Mouse (Mus musculus): Measurements from ENCODE around the gene Ppfia3. TPM values are rescaled to one million over a fixed set of nuclear protein-coding genes. Genes with fewer than 3 reads are reported as not detected.
A peak's percentile ranks its signal among the peaks of the same experiment; 100 is the strongest.

The Ppfia3 gene
- polyA plus RNA-seq, 1 experiment = 7.2 TPM

DNA sequence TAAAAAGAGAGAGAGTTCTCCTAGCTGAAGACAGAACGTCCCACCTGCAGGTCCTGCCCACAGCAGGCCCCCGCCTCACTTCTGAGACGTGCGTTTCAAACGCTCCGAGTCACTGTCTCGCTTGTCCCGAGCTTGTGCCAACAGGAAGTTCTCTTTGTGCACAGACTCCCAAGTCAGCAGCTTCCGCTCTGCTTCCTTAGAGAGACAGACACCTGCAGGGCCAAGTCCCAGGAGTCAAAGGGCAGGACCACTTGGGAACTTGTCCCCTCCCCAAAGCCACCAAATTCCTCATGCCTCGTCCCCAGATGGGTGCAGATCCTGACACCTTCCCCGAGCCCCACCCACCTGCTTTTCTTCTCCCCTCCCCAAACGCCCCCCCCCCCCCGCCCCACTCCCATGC lies 62.0 kb downstream of the Ppfia3 start:
- Histone ChIP-seq H3K4me3 (ENCODE audit: low read depth, low read length) (peak overlapping the region; percentile 19), H3K4me1 (ENCODE audit: control insufficient read depth, insufficient read depth, low read length) (no peaks in the 10 kb centered on the region), H3K9me3 (replicated peaks; ENCODE audit: control insufficient read depth, insufficient read depth, low read length, poor library complexity, severe bottlenecking) (no peaks in the 10 kb centered on the region), H3K36me3 (ENCODE audit: control insufficient read depth, insufficient read depth, low read length, poor library complexity, severe bottlenecking) (peaks cover 8% of the 10 kb centered on the region), H3K27me3 (ENCODE audit: control insufficient read depth, insufficient read depth, low read length, poor library complexity, severe bottlenecking) (no peaks in the 10 kb centered on the region), H3K27ac (ENCODE audit: insufficient read depth, low read length) (no peak overlapping the region), H3K9ac (ENCODE audit: low read depth, poor library complexity, severe bottlenecking) (0 out of 2 replicates have a peak overlapping the region, but pooled peaks have one; percentile 9)
- TF ChIP-seq POLR2A (IDR thresholded peaks at IDR 0.05; ENCODE audit: insufficient read depth, low read length) (no peak), CTCF (IDR thresholded peaks at IDR 0.05; ENCODE audit: low read depth, low read length) (no peak)

DNA sequence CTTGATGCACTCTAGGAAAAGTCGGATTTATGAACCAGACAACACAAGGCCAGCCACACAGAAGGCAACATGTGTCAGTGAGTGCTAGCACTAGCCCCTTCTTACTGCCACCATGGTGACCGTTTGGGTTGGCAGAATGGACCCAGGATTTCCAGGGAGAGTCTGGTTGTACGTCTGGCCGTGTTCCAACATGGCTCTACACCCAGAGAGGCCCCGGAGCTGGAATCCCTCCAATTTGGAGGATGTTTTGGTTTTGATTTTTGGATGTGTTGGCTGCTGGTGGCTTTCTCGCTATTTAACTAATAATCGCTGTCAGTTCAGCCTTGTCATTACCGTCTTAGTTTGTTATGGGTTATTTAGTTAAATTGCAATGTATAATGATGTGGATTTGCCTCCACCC lies 64.2 kb downstream of the Ppfia3 start:
- no peak overlapping the region for H3K27ac ChIP-seq (ENCODE audit: insufficient read depth, low read length)
- TF ChIP-seq EP300 (IDR thresholded peaks at IDR 0.05; ENCODE audit: insufficient read depth, low read depth, low read length) (no peak), POLR2A (IDR thresholded peaks at IDR 0.05; ENCODE audit: insufficient read depth, low read length) (no peak), CTCF (IDR thresholded peaks at IDR 0.05; ENCODE audit: low read depth, low read length) (no peak)
- no peak overlapping the region for H3K4me3 ChIP-seq (ENCODE audit: low read depth, low read length)
- H3K4me1 ChIP-seq (ENCODE audit: control insufficient read depth, insufficient read depth, low read length) = no peaks in the 10 kb centered on the region
- no peak overlapping the region for H3K9ac ChIP-seq (ENCODE audit: low read depth, poor library complexity, severe bottlenecking)
- no peaks in the 10 kb centered on the region for H3K27me3 ChIP-seq (ENCODE audit: control insufficient read depth, insufficient read depth, low read length, poor library complexity, severe bottlenecking)
- H3K36me3 ChIP-seq (ENCODE audit: control insufficient read depth, insufficient read depth, low read length, poor library complexity, severe bottlenecking) = peaks cover 8% of the 10 kb centered on the region
- H3K9me3 ChIP-seq (replicated peaks; ENCODE audit: control insufficient read depth, insufficient read depth, low read length, poor library complexity, severe bottlenecking) = no peaks in the 10 kb centered on the region

DNA sequence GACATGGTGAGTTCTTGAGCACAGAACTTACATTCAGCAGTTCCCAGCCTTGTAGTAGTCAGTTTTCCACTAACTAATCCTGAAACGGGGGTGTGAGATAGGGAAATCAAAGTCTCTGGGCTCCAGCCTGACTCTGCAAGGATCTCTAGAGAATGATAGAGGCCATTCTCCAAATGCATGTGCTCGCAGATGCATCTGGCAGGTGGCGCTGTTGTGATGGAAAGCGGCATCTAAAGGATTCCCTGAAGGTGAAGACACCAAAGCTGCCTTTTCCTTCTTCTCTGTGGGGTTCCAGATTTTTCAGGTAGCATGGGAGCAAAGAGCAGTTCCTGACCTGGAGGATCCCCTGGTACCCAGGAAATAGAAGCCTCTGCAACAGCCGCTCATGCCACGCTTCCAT lies 66.5 kb downstream of the Ppfia3 start:
- no peaks in the 10 kb centered on the region for H3K9me3 ChIP-seq (replicated peaks; ENCODE audit: control insufficient read depth, insufficient read depth, low read length, poor library complexity, severe bottlenecking)
- no peaks in the 10 kb centered on the region for H3K27me3 ChIP-seq (ENCODE audit: control insufficient read depth, insufficient read depth, low read length, poor library complexity, severe bottlenecking)
- H3K4me1 ChIP-seq (ENCODE audit: control insufficient read depth, insufficient read depth, low read length) = no peaks in the 10 kb centered on the region
- no peak overlapping the region for H3K27ac ChIP-seq (ENCODE audit: insufficient read depth, low read length)
- no peak overlapping the region for H3K4me3 ChIP-seq (ENCODE audit: low read depth, low read length)
- H3K36me3 ChIP-seq (ENCODE audit: control insufficient read depth, insufficient read depth, low read length, poor library complexity, severe bottlenecking) = peaks cover 8% of the 10 kb centered on the region
- no peak overlapping the region for H3K9ac ChIP-seq (ENCODE audit: low read depth, poor library complexity, severe bottlenecking)
- TF ChIP-seq CTCF (IDR thresholded peaks at IDR 0.05; ENCODE audit: low read depth, low read length) (peak; percentile 77), EP300 (IDR thresholded peaks at IDR 0.05; ENCODE audit: insufficient read depth, low read depth, low read length) (no peak)

DNA sequence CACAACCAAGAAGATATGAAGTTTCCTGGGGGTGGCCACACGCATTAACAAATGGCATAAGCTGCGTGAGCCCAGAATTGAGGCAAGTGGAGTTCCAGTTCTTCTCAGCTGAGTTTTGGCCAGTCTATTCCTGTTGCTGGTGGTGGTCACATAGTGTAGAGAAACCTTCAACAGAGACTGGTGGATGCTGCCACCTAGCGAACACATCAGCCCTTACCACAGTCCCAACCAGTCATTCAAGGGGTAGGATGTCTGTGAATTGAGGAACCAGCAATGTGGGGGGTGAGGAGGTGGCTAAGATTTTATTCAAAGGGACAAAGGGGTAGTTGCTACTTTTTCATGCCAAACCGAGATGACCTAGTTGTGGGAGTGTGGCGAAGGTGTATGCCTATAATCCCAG lies 67.1 kb downstream of the Ppfia3 start:
- TF ChIP-seq EP300 (IDR thresholded peaks at IDR 0.05; ENCODE audit: insufficient read depth, low read depth, low read length) (no peak), POLR2A (IDR thresholded peaks at IDR 0.05; ENCODE audit: insufficient read depth, low read length) (no peak), CTCF (IDR thresholded peaks at IDR 0.05; ENCODE audit: low read depth, low read length) (peak; percentile 80)
- peaks cover 8% of the 10 kb centered on the region for H3K36me3 ChIP-seq (ENCODE audit: control insufficient read depth, insufficient read depth, low read length, poor library complexity, severe bottlenecking)
- H3K27me3 ChIP-seq (ENCODE audit: control insufficient read depth, insufficient read depth, low read length, poor library complexity, severe bottlenecking) = no peaks in the 10 kb centered on the region
- no peak overlapping the region for H3K27ac ChIP-seq (ENCODE audit: insufficient read depth, low read length)
- H3K9ac ChIP-seq (ENCODE audit: low read depth, poor library complexity, severe bottlenecking) = no peak overlapping the region
- no peaks in the 10 kb centered on the region for H3K4me1 ChIP-seq (ENCODE audit: control insufficient read depth, insufficient read depth, low read length)
- no peak overlapping the region for H3K4me3 ChIP-seq (ENCODE audit: low read depth, low read length)
- no peaks in the 10 kb centered on the region for H3K9me3 ChIP-seq (replicated peaks; ENCODE audit: control insufficient read depth, insufficient read depth, low read length, poor library complexity, severe bottlenecking)

DNA sequence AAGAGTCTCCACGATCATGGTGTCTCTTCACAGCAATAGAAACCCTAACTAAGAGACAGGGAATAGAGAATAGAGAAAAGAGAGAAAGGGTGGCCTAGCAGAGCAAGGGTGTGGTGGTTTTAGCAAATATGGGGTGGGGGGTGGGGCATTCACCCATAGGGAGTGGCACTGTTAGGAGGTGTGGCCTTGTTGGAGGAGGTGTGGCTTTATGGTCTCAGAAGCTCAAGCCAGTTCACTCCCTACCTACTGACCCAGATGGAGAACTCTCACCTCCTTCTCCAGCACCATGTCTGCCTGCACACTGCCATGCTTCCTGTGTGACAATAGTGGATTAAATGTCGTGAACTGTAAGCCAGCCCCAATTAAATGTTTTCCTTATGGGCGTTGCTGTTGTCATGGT lies 69.3 kb downstream of the Ppfia3 start:
- Histone ChIP-seq H3K4me3 (ENCODE audit: low read depth, low read length) (no peak overlapping the region), H3K9ac (ENCODE audit: low read depth, poor library complexity, severe bottlenecking) (no peak overlapping the region), H3K4me1 (ENCODE audit: control insufficient read depth, insufficient read depth, low read length) (no peaks in the 10 kb centered on the region), H3K9me3 (replicated peaks; ENCODE audit: control insufficient read depth, insufficient read depth, low read length, poor library complexity, severe bottlenecking) (peaks cover 2% of the 10 kb centered on the region; the same call in 1 of the 2 replicates), H3K36me3 (ENCODE audit: control insufficient read depth, insufficient read depth, low read length, poor library complexity, severe bottlenecking) (no peaks in the 10 kb centered on the region), H3K27ac (ENCODE audit: insufficient read depth, low read length) (no peak overlapping the region), H3K27me3 (ENCODE audit: control insufficient read depth, insufficient read depth, low read length, poor library complexity, severe bottlenecking) (no peaks in the 10 kb centered on the region)
- TF ChIP-seq EP300 (IDR thresholded peaks at IDR 0.05; ENCODE audit: insufficient read depth, low read depth, low read length) (no peak), POLR2A (IDR thresholded peaks at IDR 0.05; ENCODE audit: insufficient read depth, low read length) (no peak)

DNA sequence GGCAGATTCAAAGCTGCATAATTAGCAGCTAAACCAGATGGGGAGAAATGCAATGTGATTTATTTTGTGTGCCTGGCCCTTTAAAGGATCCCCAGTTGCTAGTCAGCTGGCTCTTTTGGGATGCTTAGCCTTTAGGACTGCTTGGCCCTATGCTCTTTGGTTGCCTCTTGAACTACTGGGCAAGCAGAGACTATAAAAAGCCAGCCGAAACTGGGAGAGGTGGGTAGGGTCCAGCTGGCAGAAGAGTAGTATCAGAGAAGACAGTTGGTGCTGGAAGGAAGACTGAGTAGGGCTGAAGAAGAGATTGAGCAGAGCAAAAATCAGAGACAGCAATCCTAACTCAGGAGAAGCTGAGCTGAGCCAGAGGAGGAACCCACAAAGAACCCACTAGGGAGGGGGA lies 70.2 kb downstream of the Ppfia3 start:
- H3K27me3 ChIP-seq (ENCODE audit: control insufficient read depth, insufficient read depth, low read length, poor library complexity, severe bottlenecking) = no peaks in the 10 kb centered on the region
- H3K9me3 ChIP-seq (replicated peaks; ENCODE audit: control insufficient read depth, insufficient read depth, low read length, poor library complexity, severe bottlenecking) = peaks cover 2% of the 10 kb centered on the region; the same call in 1 of the 2 replicates
- H3K4me1 ChIP-seq (ENCODE audit: control insufficient read depth, insufficient read depth, low read length) = no peaks in the 10 kb centered on the region
- no peak overlapping the region for H3K9ac ChIP-seq (ENCODE audit: low read depth, poor library complexity, severe bottlenecking)
- TF ChIP-seq CTCF (IDR thresholded peaks at IDR 0.05; ENCODE audit: low read depth, low read length) = no peak
- TF ChIP-seq POLR2A (IDR thresholded peaks at IDR 0.05; ENCODE audit: insufficient read depth, low read length) = no peak
- no peak for TF ChIP-seq EP300 (IDR thresholded peaks at IDR 0.05; ENCODE audit: insufficient read depth, low read depth, low read length)
- H3K27ac ChIP-seq (ENCODE audit: insufficient read depth, low read length) = no peak overlapping the region
- H3K4me3 ChIP-seq (ENCODE audit: low read depth, low read length) = no peak overlapping the region
- no peaks in the 10 kb centered on the region for H3K36me3 ChIP-seq (ENCODE audit: control insufficient read depth, insufficient read depth, low read length, poor library complexity, severe bottlenecking)

Other genes with a start within 250 kb of the Ppfia3 start
- gene Rps11, start 242.6 kb downstream of the Ppfia3 start, polyA plus RNA-seq (2011; ENCODE audit: insufficient read depth, insufficient read length, low read depth, missing spikeins) = 2,753 and 2,969 TPM in 2 replicates
- 3,729 and 4,020 TPM in 2 replicates for gene Rpl13a, start 238.3 kb downstream of the Ppfia3 start, polyA plus RNA-seq (2011; ENCODE audit: insufficient read depth, insufficient read length, low read depth, missing spikeins)
- not detected in 2 replicates for gene Gm45713, start 230.8 kb downstream of the Ppfia3 start, polyA plus RNA-seq (2011; ENCODE audit: insufficient read depth, insufficient read length, low read depth, missing spikeins)
- gene Flt3l, start 230.6 kb downstream of the Ppfia3 start, polyA plus RNA-seq (2011; ENCODE audit: insufficient read depth, insufficient read length, low read depth, missing spikeins) = 3.0 and 3.7 TPM in 2 replicates
- gene Pih1d1, start 212.7 kb downstream of the Ppfia3 start, polyA plus RNA-seq (2011; ENCODE audit: insufficient read depth, insufficient read length, low read depth, missing spikeins) = 38.5 and 43.6 TPM in 2 replicates
- 36.9 and 44.2 TPM in 2 replicates for gene Aldh16a1, start 212.4 kb downstream of the Ppfia3 start, polyA plus RNA-seq (2011; ENCODE audit: insufficient read depth, insufficient read length, low read depth, missing spikeins)
- 0.94 and 1.6 TPM in 2 replicates for gene Slc17a7, start 203.1 kb downstream of the Ppfia3 start, polyA plus RNA-seq (2011; ENCODE audit: insufficient read depth, insufficient read length, low read depth, missing spikeins)
- 0.68 and 1.2 TPM in 2 replicates for gene Gfy, start 187.4 kb downstream of the Ppfia3 start, polyA plus RNA-seq (2011; ENCODE audit: insufficient read depth, insufficient read length, low read depth, missing spikeins)
- gene Pth2, start 186.0 kb downstream of the Ppfia3 start, polyA plus RNA-seq (2011; ENCODE audit: insufficient read depth, insufficient read length, low read depth, missing spikeins) = not detected in 2 replicates
- gene Ccdc155, start 162.1 kb downstream of the Ppfia3 start, polyA plus RNA-seq (2011; ENCODE audit: insufficient read depth, insufficient read length, low read depth, missing spikeins) = 2.2 and 2.6 TPM in 2 replicates
- 4.2 and 8.6 TPM in 2 replicates for gene Dkkl1, start 154.9 kb downstream of the Ppfia3 start, polyA plus RNA-seq (2011; ENCODE audit: insufficient read depth, insufficient read length, low read depth, missing spikeins)
- gene Tead2, start 151.3 kb downstream of the Ppfia3 start, polyA plus RNA-seq (2011; ENCODE audit: insufficient read depth, insufficient read length, low read depth, missing spikeins) = 147 and 152 TPM in 2 replicates
- 2.2 and 3.4 TPM in 2 replicates for gene Cd37, start 127.9 kb downstream of the Ppfia3 start, polyA plus RNA-seq (2011; ENCODE audit: insufficient read depth, insufficient read length, low read depth, missing spikeins)
- gene Slc6a16, start 125.9 kb downstream of the Ppfia3 start, polyA plus RNA-seq (2011; ENCODE audit: insufficient read depth, insufficient read length, low read depth, missing spikeins) = 0.55 and 0.63 TPM in 2 replicates
- not detected in 2 replicates for gene Slc6a21, start 89.5 kb downstream of the Ppfia3 start, polyA plus RNA-seq (2011; ENCODE audit: insufficient read depth, insufficient read length, low read depth, missing spikeins)
- 18.9 and 19.8 TPM in 2 replicates for gene Trpm4, start 33.2 kb downstream of the Ppfia3 start, polyA plus RNA-seq (2011; ENCODE audit: insufficient read depth, insufficient read length, low read depth, missing spikeins)
- 5.2 and 6.9 TPM in 2 replicates for gene Hrc, start 31.7 kb downstream of the Ppfia3 start, polyA plus RNA-seq (2011; ENCODE audit: insufficient read depth, insufficient read length, low read depth, missing spikeins)
- gene Lin7b, start 3.6 kb upstream of the Ppfia3 start, polyA plus RNA-seq (2011; ENCODE audit: insufficient read depth, insufficient read length, low read depth, missing spikeins) = 0.88 TPM in 1 of 2 replicates, not detected in the other
- 686 and 799 TPM in 2 replicates for gene Snrnp70, start 28.7 kb upstream of the Ppfia3 start, polyA plus RNA-seq (2011; ENCODE audit: insufficient read depth, insufficient read length, low read depth, missing spikeins)
- gene Kcna7, start 38.6 kb upstream of the Ppfia3 start, polyA plus RNA-seq (2011; ENCODE audit: insufficient read depth, insufficient read length, low read depth, missing spikeins) = 0.41 TPM in 1 of 2 replicates, not detected in the other
- gene Ntf5, start 46.7 kb upstream of the Ppfia3 start, polyA plus RNA-seq (2011; ENCODE audit: insufficient read depth, insufficient read length, low read depth, missing spikeins) = 5.0 and 5.2 TPM in 2 replicates
- not detected in 2 replicates for gene Lhb, start 53.8 kb upstream of the Ppfia3 start, polyA plus RNA-seq (2011; ENCODE audit: insufficient read depth, insufficient read length, low read depth, missing spikeins)
- 24.4 and 26.7 TPM in 2 replicates for gene Gys1, start 67.8 kb upstream of the Ppfia3 start, polyA plus RNA-seq (2011; ENCODE audit: insufficient read depth, insufficient read length, low read depth, missing spikeins)
- gene Ruvbl2, start 71.1 kb upstream of the Ppfia3 start, polyA plus RNA-seq (2011; ENCODE audit: insufficient read depth, insufficient read length, low read depth, missing spikeins) = 263 and 267 TPM in 2 replicates
- 5,956 and 6,533 TPM in 2 replicates for gene Ftl1, start 92.9 kb upstream of the Ppfia3 start, polyA plus RNA-seq (2011; ENCODE audit: insufficient read depth, insufficient read length, low read depth, missing spikeins)
- 250 and 287 TPM in 2 replicates for gene Bax, start 99.9 kb upstream of the Ppfia3 start, polyA plus RNA-seq (2011; ENCODE audit: insufficient read depth, insufficient read length, low read depth, missing spikeins)
- 1.3 and 2.4 TPM in 2 replicates for gene Tulp2, start 114.9 kb upstream of the Ppfia3 start, polyA plus RNA-seq (2011; ENCODE audit: insufficient read depth, insufficient read length, low read depth, missing spikeins)
- gene Gm45808, start 119.8 kb upstream of the Ppfia3 start, polyA plus RNA-seq (2011; ENCODE audit: insufficient read depth, insufficient read length, low read depth, missing spikeins) = not detected in 2 replicates
- gene Dhdh, start 121.8 kb upstream of the Ppfia3 start, polyA plus RNA-seq (2011; ENCODE audit: insufficient read depth, insufficient read length, low read depth, missing spikeins) = 15.3 and 15.5 TPM in 2 replicates
- 105 and 119 TPM in 2 replicates for gene Nucb1, start 143.4 kb upstream of the Ppfia3 start, polyA plus RNA-seq (2011; ENCODE audit: insufficient read depth, insufficient read length, low read depth, missing spikeins)
- gene Ppp1r15a, start 159.2 kb upstream of the Ppfia3 start, polyA plus RNA-seq (2011; ENCODE audit: insufficient read depth, insufficient read length, low read depth, missing spikeins) = 15.5 and 18.6 TPM in 2 replicates
- gene Plekha4, start 159.3 kb upstream of the Ppfia3 start, polyA plus RNA-seq (2011; ENCODE audit: insufficient read depth, insufficient read length, low read depth, missing spikeins) = 14.3 and 18.6 TPM in 2 replicates
- 55.0 and 62.2 TPM in 2 replicates for gene Hsd17b14, start 187.9 kb upstream of the Ppfia3 start, polyA plus RNA-seq (2011; ENCODE audit: insufficient read depth, insufficient read length, low read depth, missing spikeins)
- gene Bcat2, start 203.1 kb upstream of the Ppfia3 start, polyA plus RNA-seq (2011; ENCODE audit: insufficient read depth, insufficient read length, low read depth, missing spikeins) = 104 and 144 TPM in 2 replicates
- 0.94 and 1.7 TPM in 2 replicates for gene Fgf21, start 248.5 kb upstream of the Ppfia3 start, polyA plus RNA-seq (2011; ENCODE audit: insufficient read depth, insufficient read length, low read depth, missing spikeins)